Mouse (Mus musculus): ENCODE measurements around the gene Drd2. TPM values are rescaled to one million over a fixed set of nuclear protein-coding genes. Genes with fewer than 3 reads are reported as not detected.

Drd2 gene
- polyA plus RNA-seq, 2 experiments, result not detected

GRCm38 (mm10) chr9:49407028-49407427 is 66.6 kb downstream of the Drd2 start:
- WGBS (ENCODE audit: insufficient replicate concordance), result 57% methylated on average over 5 of the region's 5 CpGs
- no peaks in the 10 kb centered on the region for H3K9me3 ChIP-seq (ENCODE audit: control insufficient read depth, low read length)

GRCm38 (mm10) chr9:49410621-49411020 is 70.2 kb downstream of the Drd2 start:
- no peak overlapping the region for H3K9ac ChIP-seq (replicated peaks)
- no peak overlapping the region for H3K27ac ChIP-seq
- no peak for ATAC-seq (ENCODE audit: insufficient read depth)
- H3K9me3 ChIP-seq (ENCODE audit: control insufficient read depth, low read length), result no peaks in the 10 kb centered on the region
- TF ChIP-seq EP300 (IDR thresholded peaks at IDR 0.05; ENCODE audit: low read depth), result no peak
- TF ChIP-seq CTCF (IDR thresholded peaks at IDR 0.05; ENCODE audit: low read depth), result no peak
- H3K4me3 ChIP-seq (ENCODE audit: insufficient read depth in 1 of 2, low read depth in 2 of 2, low read length in 2 of 2), result no peak overlapping the region
- DNase-seq (ENCODE audit: low read depth in 3 of 3, low spot score in 3 of 3), result no peak
- H3K4me1 ChIP-seq (replicated peaks; ENCODE audit: control insufficient read depth in 2 of 2, insufficient read depth in 2 of 2, low read length in 1 of 2), result no peaks in the 10 kb centered on the region
- no peaks in the 10 kb centered on the region for H3K36me3 ChIP-seq (replicated peaks; ENCODE audit: control insufficient read depth, insufficient read depth, low read depth)
- no peak overlapping the region for H3K4me2 ChIP-seq (ENCODE audit: low read depth)
- H3K27me3 ChIP-seq (ENCODE audit: control insufficient read depth, insufficient read depth, low read length), result no peaks in the 10 kb centered on the region
- 35% methylated on average over 5 of the region's 5 CpGs for WGBS (ENCODE audit: insufficient replicate concordance)

More at GRCm38 (mm10) chr9:49407028-49407427, 66.6 kb downstream of the Drd2 start:
- Histone ChIP-seq H3K4me1 (replicated peaks; ENCODE audit: control insufficient read depth in 2 of 2, insufficient read depth in 2 of 2, low read length in 1 of 2) (no peaks in the 10 kb centered on the region), H3K4me2 (ENCODE audit: low read depth) (no peak overlapping the region), H3K27me3 (ENCODE audit: control insufficient read depth, insufficient read depth, low read length) (no peaks in the 10 kb centered on the region), H3K36me3 (replicated peaks; ENCODE audit: control insufficient read depth, insufficient read depth, low read depth) (no peaks in the 10 kb centered on the region), H3K9ac (replicated peaks) (no peak overlapping the region), H3K27ac (no peak overlapping the region), H3K4me3 (ENCODE audit: insufficient read depth in 1 of 2, low read depth in 2 of 2, low read length in 2 of 2) (no peak overlapping the region)
- ATAC-seq (ENCODE audit: insufficient read depth) (no peak), DNase-seq (ENCODE audit: low read depth in 3 of 3, low spot score in 3 of 3) (no peak)
- TF ChIP-seq CTCF (IDR thresholded peaks at IDR 0.05; ENCODE audit: low read depth), result no peak
- TF ChIP-seq EP300 (IDR thresholded peaks at IDR 0.05; ENCODE audit: low read depth), result no peak

DNA sequence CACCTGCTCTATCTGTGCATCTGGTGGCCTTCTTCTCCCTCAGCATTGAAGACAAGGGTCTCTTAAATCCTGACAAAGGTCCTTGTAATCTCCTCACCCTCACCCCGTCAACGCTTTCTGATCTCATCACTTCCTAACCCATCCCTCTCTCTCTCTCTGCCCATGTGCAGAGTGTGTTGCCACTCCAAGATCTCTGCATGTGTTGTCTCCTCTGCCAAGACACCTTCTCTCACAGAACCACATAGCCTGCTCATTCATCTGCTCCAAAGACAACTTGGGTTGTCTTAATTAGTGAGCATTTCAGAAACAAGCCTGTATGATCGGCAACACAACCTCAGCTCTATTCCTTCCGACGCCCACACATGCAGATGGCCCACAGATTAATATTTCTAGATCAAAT is 83.4 kb downstream of the Drd2 start:
- H3K27me3 ChIP-seq (ENCODE audit: control insufficient read depth, insufficient read depth, low read length), result no peaks in the 10 kb centered on the region
- 59% methylated on average over 5 of the region's 5 CpGs for WGBS (ENCODE audit: insufficient replicate concordance)
- no peak overlapping the region for H3K4me2 ChIP-seq (ENCODE audit: low read depth)
- no peak overlapping the region for H3K4me3 ChIP-seq (ENCODE audit: insufficient read depth in 1 of 2, low read depth in 2 of 2, low read length in 2 of 2)
- H3K36me3 ChIP-seq (replicated peaks; ENCODE audit: control insufficient read depth, insufficient read depth, low read depth), result no peaks in the 10 kb centered on the region
- H3K4me1 ChIP-seq (replicated peaks; ENCODE audit: control insufficient read depth in 2 of 2, insufficient read depth in 2 of 2, low read length in 1 of 2), result no peaks in the 10 kb centered on the region
- ATAC-seq (ENCODE audit: insufficient read depth), result no peak
- TF ChIP-seq CTCF (IDR thresholded peaks at IDR 0.05; ENCODE audit: low read depth) (no peak), EP300 (IDR thresholded peaks at IDR 0.05; ENCODE audit: low read depth) (no peak)
- H3K9ac ChIP-seq (replicated peaks), result no peak overlapping the region
- DNase-seq (ENCODE audit: low read depth in 3 of 3, low spot score in 3 of 3), result no peak
- H3K27ac ChIP-seq, result no peak overlapping the region
- no peaks in the 10 kb centered on the region for H3K9me3 ChIP-seq (ENCODE audit: control insufficient read depth, low read length)

DNA sequence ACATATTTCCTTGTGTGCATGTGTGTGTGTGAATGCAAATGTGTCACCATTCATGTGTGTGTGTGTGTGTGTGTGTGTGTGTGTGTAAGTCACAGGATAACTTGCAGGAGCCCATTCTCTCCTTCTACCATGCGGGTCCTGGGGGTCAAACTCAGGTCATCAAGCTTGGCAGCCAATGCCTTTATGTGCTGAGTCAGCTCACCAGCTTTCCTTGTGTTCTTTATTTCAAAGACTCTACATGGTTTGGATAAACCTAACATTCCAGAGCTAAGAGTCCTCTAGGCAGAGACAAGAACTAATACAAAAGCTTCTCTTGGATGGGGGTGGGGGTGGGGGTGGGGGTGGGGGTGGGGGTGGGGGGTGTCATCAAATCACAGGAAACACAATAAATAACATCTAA is 85.2 kb downstream of the Drd2 start:
- DNase-seq (ENCODE audit: low read depth in 3 of 3, low spot score in 3 of 3) (no peak), ATAC-seq (ENCODE audit: insufficient read depth) (no peak)
- 16% methylated on average over 1 of the region's 1 CpGs for WGBS (ENCODE audit: insufficient replicate concordance)
- Histone ChIP-seq H3K4me2 (ENCODE audit: low read depth) (no peak overlapping the region), H3K9me3 (ENCODE audit: control insufficient read depth, low read length) (no peaks in the 10 kb centered on the region), H3K36me3 (replicated peaks; ENCODE audit: control insufficient read depth, insufficient read depth, low read depth) (no peaks in the 10 kb centered on the region), H3K27ac (no peak overlapping the region), H3K4me3 (ENCODE audit: insufficient read depth in 1 of 2, low read depth in 2 of 2, low read length in 2 of 2) (no peak overlapping the region), H3K9ac (replicated peaks) (no peak overlapping the region), H3K27me3 (ENCODE audit: control insufficient read depth, insufficient read depth, low read length) (no peaks in the 10 kb centered on the region), H3K4me1 (replicated peaks; ENCODE audit: control insufficient read depth in 2 of 2, insufficient read depth in 2 of 2, low read length in 1 of 2) (no peaks in the 10 kb centered on the region)
- TF ChIP-seq EP300 (IDR thresholded peaks at IDR 0.05; ENCODE audit: low read depth) (no peak), CTCF (IDR thresholded peaks at IDR 0.05; ENCODE audit: low read depth) (no peak)

DNA sequence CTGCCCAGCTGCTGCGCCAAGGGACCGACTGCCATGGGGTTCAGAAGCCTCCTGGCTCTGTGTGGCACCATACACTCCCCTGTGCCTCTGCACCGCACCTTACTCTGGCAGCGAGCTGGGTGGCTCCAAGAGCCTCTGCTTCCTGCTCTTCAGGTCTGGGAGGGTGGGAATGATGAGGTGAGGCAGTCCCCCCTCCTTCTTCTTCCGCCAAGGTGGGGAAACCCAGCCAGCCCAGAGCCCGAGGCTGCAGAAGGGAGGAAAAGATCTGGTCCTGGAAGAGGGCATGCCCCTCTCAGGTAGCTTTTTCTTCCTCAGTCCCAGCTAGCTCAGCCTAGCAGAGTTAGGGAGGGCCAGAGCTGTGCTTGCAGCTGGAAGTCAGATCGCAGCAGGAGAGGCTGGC is 86.5 kb downstream of the Drd2 start, which contains the start of gene Ankk1:
Gene Ankk1 (minus strand): TSS at position 101 of the 400 bp plus-strand sequence.
- DNase-seq (ENCODE audit: low read depth in 3 of 3, low spot score in 3 of 3), result no peak
- Histone ChIP-seq H3K4me1 (replicated peaks; ENCODE audit: control insufficient read depth in 2 of 2, insufficient read depth in 2 of 2, low read length in 1 of 2) (no peaks in the 10 kb centered on the region), H3K4me2 (ENCODE audit: low read depth) (no peak within 1 kb of the TSS), H3K9ac (replicated peaks) (no peak within 1 kb of the TSS), H3K9me3 (ENCODE audit: control insufficient read depth, low read length) (no peaks in the 10 kb centered on the region), H3K27me3 (ENCODE audit: control insufficient read depth, insufficient read depth, low read length) (no peaks in the 10 kb centered on the region), H3K27ac (no peak within 1 kb of the TSS), H3K36me3 (replicated peaks; ENCODE audit: control insufficient read depth, insufficient read depth, low read depth) (no peaks in the 10 kb centered on the region), H3K4me3 (ENCODE audit: insufficient read depth in 1 of 2, low read depth in 2 of 2, low read length in 2 of 2) (no peak within 1 kb of the TSS)
- no peak for ATAC-seq (ENCODE audit: insufficient read depth)
- TF ChIP-seq CTCF (IDR thresholded peaks at IDR 0.05; ENCODE audit: low read depth) (no peak), EP300 (IDR thresholded peaks at IDR 0.05; ENCODE audit: low read depth) (no peak)
- 61% methylated on average over 7 of the region's 7 CpGs for WGBS (ENCODE audit: insufficient replicate concordance)
